Mouse (Mus musculus) lung, embryonic 14.5 days (tissue): Measurements from ENCODE around the gene Fdxacb1. TPM values are rescaled to one million over a fixed set of nuclear protein-coding genes. Genes with fewer than 3 reads are reported as not detected.

Experiments used
- ATAC-seq: fragments of 200-750 bp; cut with Nextera tagmentation; 2 replicates; pipeline ENCODE4 v1.8.0; 2017; ENCODE audit warnings: mild to moderate bottlenecking, moderate TSS enrichment, moderate library complexity; ENCODE audit not compliant: insufficient read depth
- DNase-seq: peaks from one replicate; pipeline ENCODE4 v3.0.0-alpha.2; 2015
- H3K27ac ChIP-seq: fragments of 300-500 bp; sonication (generic); 2 replicates; pipeline ENCODE4 v1.5.1; 2014; ENCODE audit warnings: low read depth, mild to moderate bottlenecking, moderate library complexity
- H3K27me3 ChIP-seq: fragments of 300-500 bp; sonication (generic); 2 replicates; pipeline ENCODE4 v1.6.1; 2014; ENCODE audit warnings: low read length, control low read depth; ENCODE audit not compliant: insufficient read depth
- H3K36me3 ChIP-seq: fragments of 300-500 bp; sonication (generic); 2 replicates; pipeline ENCODE4 v1.6.1; 2014; ENCODE audit warnings: control low read depth; ENCODE audit not compliant: insufficient read depth
- H3K4me1 ChIP-seq: fragments of 300-500 bp; sonication (generic); 2 replicates; pipeline ENCODE4 v1.6.1; 2014; ENCODE audit warnings: antibody characterized with exemption, control low read depth; ENCODE audit not compliant: insufficient read depth
- H3K4me2 ChIP-seq: fragments of 300-500 bp; sonication (generic); 2 replicates; pipeline ENCODE4 v1.6.1; 2014; ENCODE audit warnings: mild to moderate bottlenecking
- H3K4me3 ChIP-seq: fragments of 300-500 bp; sonication (generic); 2 replicates; pipeline ENCODE4 v1.5.1; 2014; ENCODE audit warnings: low read depth, low read length
- H3K9ac ChIP-seq: fragments of 300-500 bp; sonication (generic); 2 replicates; pipeline ENCODE4 v1.6.1; 2014
- H3K9me3 ChIP-seq: fragments of 300-500 bp; sonication (generic); 2 replicates; pipeline ENCODE4 v1.6.1; 2016; ENCODE audit warnings: low read depth, low read length, control low read depth
- CTCF ChIP-seq: IDR thresholded peaks from 2 replicates; pipeline ENCODE4 v1.5.1; 2016; ENCODE audit warnings: antibody characterized with exemption, low read depth
- WGBS: fragments of 180-500 bp; shearing (Covaris S2); extraction: QIAGEN DNeasy Blood & Tissue Kit; methylation state at CpG from one replicate; pipeline ENCODE4 v1.1.7; 2014; 5-methylcytosine and 5-hydroxymethylcytosine counted together
- polyA plus RNA-seq: library from polyadenylated mRNA; unstranded; fragments of >200 nt; fragmentation: Nextera tagmentation; extraction: Ambion mirVana; gene quantifications from 2 replicates; pipeline ENCODE4 v1.2.1, GENCODE M21; 2014

Fdxacb1 gene
- polyA plus RNA-seq, 1 experiment from 2014 or later = 15.3 TPM

GRCm38 (mm10) chr9:50800985-50801384 lies 32.9 kb downstream of the Fdxacb1 start:
- TF ChIP-seq CTCF = peak; percentile 72
- 56% methylated on average over 2 of the region's 2 CpGs for WGBS
- Histone ChIP-seq H3K4me3 (no peak overlapping the region), H3K27ac (no peak overlapping the region), H3K9ac (no peak overlapping the region), H3K27me3 (no peaks in the 10 kb centered on the region), H3K4me2 (no peak overlapping the region), H3K4me1 (no peaks in the 10 kb centered on the region), H3K36me3 (peaks cover 74% of the 10 kb centered on the region), H3K9me3 (no peaks in the 10 kb centered on the region)
- DNase-seq (peak; percentile 76), ATAC-seq (no peak)

DNA sequence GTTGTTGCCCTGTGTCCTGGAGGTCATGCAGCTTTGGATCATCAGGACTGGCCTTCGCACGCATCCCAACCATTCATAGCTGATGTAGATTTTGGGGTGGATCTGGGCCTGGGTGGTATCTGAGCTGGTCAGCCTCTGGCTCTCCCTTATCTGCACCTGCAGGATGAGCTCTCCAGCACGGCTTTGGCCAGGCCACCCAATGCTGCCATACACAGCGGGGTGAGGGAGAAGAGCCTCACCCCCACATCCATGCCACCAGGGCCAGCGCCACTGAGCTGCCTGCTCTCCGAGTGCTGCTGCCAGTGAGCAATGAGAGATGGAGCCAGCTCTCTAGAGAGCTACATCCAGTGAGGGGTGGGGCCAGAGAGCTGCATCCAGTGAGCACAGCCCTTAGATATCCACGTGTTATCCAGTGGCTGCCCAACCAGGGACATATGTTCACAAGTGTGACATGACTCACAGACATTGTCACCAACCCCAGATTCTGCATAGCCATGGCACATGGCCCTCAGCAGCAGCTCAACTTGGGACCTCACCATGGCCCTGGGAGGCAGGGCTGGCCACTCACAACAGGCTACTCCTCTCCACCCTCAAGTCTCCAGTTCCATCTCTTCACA lies 35.1 kb downstream of the Fdxacb1 start:
- H3K36me3 ChIP-seq = peaks cover 85% of the 10 kb centered on the region
- no peak overlapping the region for H3K9ac ChIP-seq
- TF ChIP-seq CTCF = no peak
- WGBS = 85% methylated on average over 7 of the region's 7 CpGs
- ATAC-seq (peak; percentile 66), DNase-seq (no peak)
- no peak overlapping the region for H3K4me3 ChIP-seq
- H3K4me2 ChIP-seq = no peak overlapping the region
- no peaks in the 10 kb centered on the region for H3K27me3 ChIP-seq
- no peak overlapping the region for H3K27ac ChIP-seq
- H3K4me1 ChIP-seq = no peaks in the 10 kb centered on the region
- H3K9me3 ChIP-seq = no peaks in the 10 kb centered on the region

GRCm38 (mm10) chr9:50808471-50808870 lies 40.4 kb downstream of the Fdxacb1 start:
- no peak for TF ChIP-seq CTCF
- Histone ChIP-seq H3K27ac (no peak overlapping the region), H3K36me3 (peaks cover 82% of the 10 kb centered on the region), H3K9me3 (no peaks in the 10 kb centered on the region), H3K9ac (no peak overlapping the region), H3K27me3 (no peaks in the 10 kb centered on the region), H3K4me3 (no peak overlapping the region), H3K4me2 (no peak overlapping the region), H3K4me1 (no peaks in the 10 kb centered on the region)
- ATAC-seq = no peak
- 74% methylated on average over 6 of the region's 6 CpGs for WGBS
- DNase-seq = no peak

DNA sequence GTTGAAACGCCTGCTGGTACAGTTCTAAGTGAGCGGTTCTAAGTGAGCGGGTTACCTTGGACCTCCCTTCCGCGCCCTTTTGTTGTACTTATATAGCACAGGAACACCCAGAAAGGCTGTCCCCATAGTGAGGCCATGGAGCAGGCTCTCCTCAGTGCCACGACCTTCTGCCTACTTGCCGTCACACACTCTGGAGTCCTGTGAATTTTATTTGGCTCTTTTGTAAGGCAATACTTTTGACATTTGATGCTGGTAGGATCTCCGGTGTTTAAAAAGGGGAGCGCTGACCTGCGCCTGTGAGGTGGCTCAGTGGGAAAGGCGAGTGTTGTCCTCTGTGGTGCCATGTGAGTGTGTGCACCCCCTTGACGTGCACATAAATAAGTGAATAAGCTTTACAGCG lies 41.1 kb downstream of the Fdxacb1 start:
- no peak overlapping the region for H3K4me2 ChIP-seq
- no peak for TF ChIP-seq CTCF
- H3K27ac ChIP-seq = no peak overlapping the region
- no peak overlapping the region for H3K4me3 ChIP-seq
- WGBS = 90% methylated on average over 13 of the region's 13 CpGs
- no peaks in the 10 kb centered on the region for H3K9me3 ChIP-seq
- ATAC-seq (no peak), DNase-seq (no peak)
- H3K9ac ChIP-seq = no peak overlapping the region
- no peaks in the 10 kb centered on the region for H3K4me1 ChIP-seq
- H3K27me3 ChIP-seq = no peaks in the 10 kb centered on the region
- peaks cover 82% of the 10 kb centered on the region for H3K36me3 ChIP-seq

- Histone ChIP-seq H3K4me1 (no peaks in the 10 kb centered on the region), H3K27me3 (no peaks in the 10 kb centered on the region), H3K4me2 (no peak overlapping the region), H3K9ac (no peak overlapping the region), H3K36me3 (peaks cover 68% of the 10 kb centered on the region), H3K27ac (no peak overlapping the region; the same call in 1 of the 2 replicates), H3K4me3 (no peak overlapping the region), H3K9me3 (no peaks in the 10 kb centered on the region)
- TF ChIP-seq CTCF = no peak
- 85% methylated on average over 7 of the region's 7 CpGs for WGBS
- DNase-seq (no peak), ATAC-seq (no peak)
Observed at GRCm38 (mm10) chr9:50811187-50811586, 43.2 kb downstream of the Fdxacb1 start.

GRCm38 (mm10) chr9:50811746-50812145 lies 43.7 kb downstream of the Fdxacb1 start:
- no peak overlapping the region for H3K27ac ChIP-seq
- ATAC-seq (no peak), DNase-seq (no peak)
- no peak overlapping the region for H3K4me3 ChIP-seq
- no peaks in the 10 kb centered on the region for H3K27me3 ChIP-seq
- no peak for TF ChIP-seq CTCF
- H3K4me1 ChIP-seq = no peaks in the 10 kb centered on the region
- no peaks in the 10 kb centered on the region for H3K9me3 ChIP-seq
- WGBS = 72% methylated on average over 2 of the region's 2 CpGs
- H3K9ac ChIP-seq = no peak overlapping the region
- peaks cover 63% of the 10 kb centered on the region for H3K36me3 ChIP-seq
- H3K4me2 ChIP-seq = no peak overlapping the region

DNA sequence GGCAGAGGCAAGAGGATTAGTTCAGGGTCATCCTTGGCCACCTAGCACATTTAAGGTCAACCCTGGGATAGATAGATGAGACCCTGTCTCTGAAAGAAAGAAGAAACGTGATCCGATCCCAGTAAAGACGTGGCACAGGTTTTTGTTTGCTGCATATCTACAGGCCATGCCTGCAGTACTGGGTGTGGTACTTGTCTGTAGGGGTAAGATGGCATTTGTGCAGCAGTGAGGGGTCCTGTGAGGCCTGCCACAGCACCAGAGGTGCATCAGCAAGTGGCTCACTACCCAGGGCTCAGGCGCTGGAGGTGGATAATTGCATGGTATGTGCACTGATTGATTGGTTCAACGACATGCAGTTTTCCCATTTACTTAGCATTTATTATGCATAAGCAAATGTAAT lies 45.8 kb downstream of the Fdxacb1 start:
- 95% methylated on average over 5 of the region's 5 CpGs for WGBS
- H3K36me3 ChIP-seq = peaks cover 50% of the 10 kb centered on the region
- no peaks in the 10 kb centered on the region for H3K27me3 ChIP-seq
- H3K4me1 ChIP-seq = no peaks in the 10 kb centered on the region
- no peak overlapping the region for H3K4me2 ChIP-seq
- H3K4me3 ChIP-seq = no peak overlapping the region
- H3K9ac ChIP-seq = no peak overlapping the region
- no peak overlapping the region for H3K27ac ChIP-seq
- ATAC-seq (no peak), DNase-seq (no peak)
- no peaks in the 10 kb centered on the region for H3K9me3 ChIP-seq
- TF ChIP-seq CTCF = no peak
